Mouse (Mus musculus) embryonic fibroblast, embryonic 13.5 days (primary cell): ENCODE measurements around the gene Mrpl42.

Experiments used
- CTCF ChIP-seq: IDR thresholded peaks from 2 replicates; pipeline ENCODE4 v1.5.1; 2011; ENCODE audit warnings: mild to moderate bottlenecking, control low read depth, low read length, moderate library complexity, borderline replicate concordance; ENCODE audit not compliant: insufficient read depth
- POLR2A ChIP-seq: IDR thresholded peaks from 2 replicates; pipeline ENCODE4 v1.6.1; 2011; ENCODE audit warnings: low read depth, mild to moderate bottlenecking, control low read depth, low read length, moderate library complexity

DNA sequence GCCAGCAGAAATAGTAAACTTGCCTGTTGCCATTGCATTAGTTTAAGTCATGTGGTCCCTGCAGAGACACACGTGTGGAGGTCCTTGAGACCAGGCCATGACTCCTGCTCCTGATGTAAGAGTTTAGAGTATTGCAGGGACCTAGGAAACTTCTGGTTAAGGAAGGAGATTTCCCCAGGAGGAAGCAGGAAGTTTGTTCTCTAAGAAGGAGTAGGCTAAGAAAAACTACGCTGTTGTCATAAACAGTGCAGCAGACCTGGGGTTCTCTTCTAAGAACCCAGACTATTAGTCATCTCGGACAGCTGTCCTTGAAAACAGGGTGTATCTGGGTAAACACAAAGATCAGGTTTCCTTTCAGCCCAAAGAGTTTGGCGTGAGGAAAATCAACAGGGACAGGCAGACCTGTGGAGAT is 36.2 kb downstream of the Mrpl42 start:
- TF ChIP-seq CTCF (no peak), POLR2A (no peak)
